Mouse (Mus musculus) C2C12 (cell line): ENCODE data around the gene Mpp6.

ENCODE experiments used
- CEBPB ChIP-seq: IDR thresholded peaks from one replicate; pipeline ENCODE4 v1.6.1; 2011; ENCODE audit warnings: low read depth, mild to moderate bottlenecking, control low read depth, moderate library complexity
- CTCF ChIP-seq: IDR thresholded peaks from one replicate; pipeline ENCODE4 v1.5.1; 2011; ENCODE audit not compliant: control insufficient read depth, insufficient read depth, insufficient read length
- FOSL1 ChIP-seq: IDR thresholded peaks from one replicate; pipeline ENCODE4 v1.8.0; 2011; ENCODE audit warnings: mild to moderate bottlenecking, low read length; ENCODE audit not compliant: poor library complexity, insufficient read depth, severe bottlenecking
- MAX ChIP-seq: IDR thresholded peaks from one replicate; pipeline ENCODE4 v1.6.1; 2011; ENCODE audit warnings: mild to moderate bottlenecking, control low read depth
- MYOD1 ChIP-seq: IDR thresholded peaks from one replicate; pipeline ENCODE4 v1.6.1; 2011; ENCODE audit warnings: low read depth; ENCODE audit not compliant: control insufficient read depth, insufficient read length
- MYOG ChIP-seq: IDR thresholded peaks from one replicate; pipeline ENCODE4 v1.6.1; 2011; ENCODE audit not compliant: control insufficient read depth, insufficient read length; ENCODE audit errors: extremely low read depth
- USF1 ChIP-seq: IDR thresholded peaks from one replicate; pipeline ENCODE4 v1.6.1; 2011; ENCODE audit warnings: low read depth, mild to moderate bottlenecking, control low read depth, moderate library complexity

GRCm38 (mm10) chr6:50232984-50233383 lies 122.9 kb downstream of the Mpp6 start:
- TF ChIP-seq MAX = no peak
- TF ChIP-seq CTCF = no peak
- TF ChIP-seq USF1 = no peak
- TF ChIP-seq MYOD1 = no peak
- no peak for TF ChIP-seq MYOG
- TF ChIP-seq FOSL1 = no peak
- no peak for TF ChIP-seq CEBPB
